Mouse (Mus musculus) spleen, postnatal 36 days (tissue): ENCODE measurements at regions not wholly inside any gene's neighbourhood (a gene's known extent, or its start where the extent isn't known, plus 50 kb on each side); places are given as distances from the start of the nearest gene placed in this dataset.

Experiments
- DNase-seq, 2 experiments: peaks; one replicate each; pipeline ENCODE4 v3.0.0; 2022; ENCODE audit warnings: low spot score in 2 of 2, mixed read lengths in 1 of 2

DNA sequence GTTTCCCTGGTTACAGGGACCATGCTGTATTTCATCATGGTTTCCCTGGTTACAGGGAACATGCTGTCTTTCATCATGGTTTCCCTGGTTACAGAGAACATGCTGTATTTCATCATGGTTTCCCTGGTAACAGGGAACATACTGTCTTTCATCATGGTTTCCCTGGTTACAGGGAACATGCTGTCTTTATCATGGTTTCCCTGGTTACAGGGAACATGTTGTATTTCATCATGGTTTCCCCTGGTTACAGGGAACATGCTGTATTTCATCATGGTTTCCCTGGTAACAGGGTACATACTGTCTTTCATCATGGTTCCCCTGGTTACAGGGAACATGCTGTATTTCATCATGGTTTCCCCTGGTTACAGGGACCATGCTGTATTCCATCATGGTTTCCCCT, 1579.5 kb downstream of the 4930444P10Rik start:
- no peak for DNase-seq

DNA sequence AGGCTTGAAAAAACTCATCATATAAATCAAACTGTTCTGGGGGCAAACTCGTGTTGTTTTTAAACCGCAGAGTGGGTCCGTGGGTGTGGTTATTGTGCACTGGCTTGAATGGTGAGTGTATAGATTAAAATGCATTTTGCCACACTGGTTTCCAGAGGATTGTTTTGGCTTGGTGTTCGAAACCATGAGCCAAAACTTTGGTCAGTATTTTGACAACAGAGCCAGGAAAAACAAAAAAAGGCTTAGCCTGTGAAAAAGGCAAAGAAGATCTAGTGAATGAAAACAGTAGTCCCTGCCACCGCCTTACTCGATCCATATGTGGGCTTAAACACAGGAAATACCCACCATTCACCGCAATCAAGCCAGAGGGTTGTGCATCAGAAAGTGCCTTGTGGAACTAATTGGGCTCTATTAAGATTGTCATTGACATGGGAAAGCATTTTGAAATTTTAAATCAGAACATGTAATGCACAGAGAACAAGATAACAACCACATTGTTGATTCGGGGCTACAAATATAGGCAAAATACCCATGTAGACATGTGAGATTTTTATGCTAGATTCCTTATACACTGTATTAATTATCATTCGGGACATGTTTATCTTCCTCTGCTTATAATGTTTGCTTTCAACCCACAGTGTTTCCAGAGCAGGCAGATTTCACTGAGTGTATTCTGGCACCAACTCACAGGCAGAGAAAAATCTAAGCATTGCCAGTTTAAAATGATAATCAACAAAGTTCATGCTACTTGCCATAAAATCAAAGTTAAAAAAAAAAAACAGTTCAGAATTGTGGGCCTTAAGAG, 1580.4 kb downstream of the 4930444P10Rik start:
- no peak for DNase-seq

GRCm38 (mm10) chr1:14506831-14507690, 1586.1 kb downstream of the 4930444P10Rik start:
- DNase-seq = no peak

GRCm38 (mm10) chr1:14506201-14506830, 1586.8 kb downstream of the 4930444P10Rik start:
- DNase-seq = no peak

DNA sequence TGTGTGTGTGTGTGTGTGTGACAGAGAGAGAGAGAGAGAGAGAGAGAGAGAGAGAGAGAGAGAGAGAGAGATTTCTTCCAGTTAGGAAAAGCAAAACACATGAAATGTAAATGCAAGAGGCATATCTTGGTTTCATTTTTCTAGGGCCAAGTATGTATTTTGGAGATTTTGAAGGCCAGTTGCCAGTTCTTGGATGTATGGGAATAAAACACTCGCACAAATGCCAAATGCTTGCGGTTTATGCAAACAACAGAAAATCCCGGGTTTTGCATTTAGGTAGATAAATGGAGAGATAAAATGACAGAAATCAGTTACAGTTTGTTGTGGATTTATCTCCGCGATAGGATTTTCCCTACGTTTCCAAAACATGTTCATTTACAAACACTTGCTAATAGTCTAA, 1587.4 kb downstream of the 4930444P10Rik start:
- DNase-seq = no peak

DNA sequence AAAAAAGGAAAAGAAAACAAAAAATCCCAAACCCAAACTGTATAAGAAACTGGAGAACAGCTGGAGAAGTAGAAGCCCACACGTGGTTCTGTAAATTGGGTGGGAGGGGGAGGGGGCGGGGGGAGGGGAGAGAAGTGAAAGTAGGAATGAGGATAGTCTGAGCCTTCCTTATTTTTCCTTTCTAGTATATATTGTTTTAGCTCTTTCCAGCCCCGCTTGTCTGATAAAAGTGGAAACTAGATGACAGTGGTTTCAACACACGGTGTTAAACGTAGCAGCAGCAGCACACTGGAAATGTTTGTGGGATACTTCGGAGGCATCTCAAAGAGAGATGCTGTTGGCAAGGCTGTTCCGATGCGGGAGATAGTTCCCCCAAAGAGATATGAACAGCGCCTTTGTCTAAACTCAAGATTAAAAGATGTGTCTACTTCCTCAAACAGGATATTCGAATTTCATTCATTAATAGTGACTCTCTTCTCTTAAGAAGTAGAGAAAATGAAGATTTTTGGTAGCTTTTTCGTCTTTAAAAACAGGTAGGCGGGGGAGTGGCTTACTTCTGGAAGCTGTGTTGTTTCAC, 1588.3 kb downstream of the 4930444P10Rik start:
- no peak for DNase-seq

DNA sequence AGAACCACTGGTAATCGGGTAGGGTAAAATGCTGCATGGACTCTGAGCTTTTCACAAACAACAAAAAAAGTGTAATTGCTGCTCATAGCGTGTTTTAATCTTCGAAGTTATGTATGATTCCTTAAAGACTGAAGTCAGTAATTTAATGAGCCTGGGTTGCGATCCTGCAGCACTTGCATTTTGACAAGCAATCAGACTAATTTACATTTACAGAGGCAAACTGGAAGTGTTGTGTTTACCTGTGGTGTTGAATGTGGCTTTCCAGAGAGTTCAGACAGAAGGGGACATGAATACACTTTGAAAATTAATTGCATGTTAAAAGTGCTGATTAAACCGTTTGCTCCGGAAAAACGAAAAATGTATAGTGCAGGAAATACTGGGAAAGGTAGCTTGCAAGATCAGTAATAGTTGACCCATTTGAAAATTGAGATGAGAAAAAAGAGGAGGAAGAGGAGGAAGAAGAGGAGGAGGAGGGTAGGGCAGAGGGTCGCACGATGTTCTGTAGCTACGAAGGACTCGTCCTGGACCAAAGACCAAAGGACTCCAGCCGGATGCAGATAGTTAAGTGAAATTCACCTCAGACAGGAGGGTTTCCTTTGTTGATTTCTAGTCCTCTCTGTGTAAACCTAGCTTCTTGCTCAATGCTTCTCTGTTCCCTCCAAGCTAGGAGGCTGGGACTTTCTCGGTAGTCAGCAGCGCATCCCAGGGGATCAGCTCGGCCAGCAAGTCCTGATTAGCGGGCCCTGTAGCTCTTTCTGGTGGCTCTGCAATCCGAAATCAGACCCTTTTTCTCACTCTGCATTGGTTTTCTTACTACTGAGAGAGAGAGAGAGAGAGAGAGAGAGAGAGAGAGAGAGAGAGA, 1589.0 kb downstream of the 4930444P10Rik start:
- DNase-seq = no peak

DNA sequence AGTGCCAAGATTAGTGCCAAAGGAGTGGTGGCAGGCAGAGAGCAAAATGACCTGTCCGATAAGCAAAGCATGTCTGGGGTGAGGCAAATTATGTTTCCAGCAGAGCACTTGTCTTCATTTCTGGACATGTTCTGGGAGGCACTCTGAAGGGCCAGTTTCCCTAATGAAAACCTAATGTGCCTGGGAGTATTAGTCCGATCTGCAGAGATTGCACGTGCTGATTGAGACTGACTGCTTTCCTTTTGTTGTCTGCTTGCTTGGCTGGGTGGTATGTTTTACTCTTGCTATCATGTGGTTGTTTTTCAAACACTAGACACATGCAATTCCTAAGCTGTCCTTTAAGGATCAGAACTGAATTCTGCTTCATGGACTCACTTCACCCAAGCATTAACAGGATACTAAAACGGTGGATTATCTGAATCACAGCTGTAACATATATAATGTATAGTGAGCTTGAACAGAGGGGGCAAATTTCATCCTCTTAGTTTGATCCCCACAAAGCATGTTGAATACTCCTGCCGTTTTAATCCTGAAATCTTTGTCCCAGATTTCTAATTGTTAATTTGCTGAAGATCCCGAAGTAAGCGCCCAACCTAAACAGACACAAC, 1589.8 kb downstream of the 4930444P10Rik start:
- DNase-seq = no peak

DNA sequence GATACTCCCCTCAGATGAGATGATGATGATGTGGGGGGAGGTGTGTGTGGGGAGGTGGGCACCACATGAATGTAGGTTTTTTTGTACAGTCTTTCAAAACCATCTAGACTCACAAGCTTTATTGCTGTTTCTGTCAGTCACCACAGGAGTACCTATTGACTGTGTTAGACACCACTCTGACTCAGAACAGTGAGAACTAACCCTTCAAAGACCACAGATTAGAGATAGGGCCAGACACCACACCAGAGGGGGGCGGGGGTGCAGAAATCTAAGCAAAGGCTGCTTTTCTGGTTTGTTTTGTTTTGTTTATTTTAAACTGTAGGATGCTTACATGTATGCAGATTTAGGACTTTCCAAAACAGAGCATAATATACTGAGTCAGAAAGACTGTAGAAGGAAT, 1594.0 kb downstream of the 4930444P10Rik start:
- DNase-seq = no peak

DNA sequence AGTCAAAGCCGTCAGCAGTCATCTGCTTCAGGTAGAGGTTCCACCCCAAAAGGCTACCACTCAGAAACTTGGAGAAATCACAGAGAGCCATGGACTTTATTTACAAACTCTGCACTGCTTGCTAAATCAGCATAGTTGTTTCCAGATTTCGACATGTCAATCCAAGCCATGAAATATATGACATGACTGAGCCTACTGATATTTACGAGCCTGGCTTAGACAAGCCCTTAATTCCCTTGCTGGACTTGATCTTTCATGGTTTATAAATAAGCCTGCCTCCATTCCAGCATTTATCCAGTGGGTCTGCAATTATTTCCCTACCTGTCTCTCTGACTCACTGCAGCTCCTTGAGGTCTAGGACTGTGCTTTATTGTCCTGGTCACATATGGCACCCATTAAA, 1603.1 kb downstream of the 4930444P10Rik start:
- DNase-seq = no peak

DNA sequence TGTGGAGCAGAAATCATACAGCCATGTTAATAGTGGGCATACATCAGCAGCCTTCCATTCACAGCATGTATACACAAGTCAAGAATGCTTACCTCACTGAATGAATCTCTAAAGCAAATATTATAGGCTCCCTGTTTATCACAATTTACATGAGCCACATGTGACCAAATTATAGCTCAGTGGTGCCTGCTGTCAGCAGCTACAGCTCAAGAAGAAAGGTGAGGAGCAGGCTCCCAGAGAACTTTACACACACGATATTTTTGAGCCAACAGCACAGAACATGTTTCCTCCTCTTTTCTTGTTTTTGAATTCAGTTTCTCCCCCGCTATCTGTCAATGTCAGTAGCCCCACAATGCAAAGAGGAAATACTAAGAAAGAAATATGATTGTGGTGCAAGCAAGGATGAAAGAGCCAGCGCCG, 1605.4 kb downstream of the 4930444P10Rik start:
- DNase-seq = no peak

- DNase-seq = no peak
These were observed 1607.4 kb downstream of the 4930444P10Rik start for GRCm38 (mm10) chr1:14485746-14486145.

- DNase-seq = no peak
These were observed 1608.8 kb downstream of the 4930444P10Rik start for GRCm38 (mm10) chr1:14484121-14484916.

GRCm38 (mm10) chr1:14472294-14472693, 1620.8 kb downstream of the 4930444P10Rik start:
- DNase-seq = no peak

GRCm38 (mm10) chr1:14471551-14471950, 1621.6 kb downstream of the 4930444P10Rik start:
- no peak for DNase-seq

- peak in 1 of 2 experiments; percentile 20 for DNase-seq
These were observed 1628.2 kb downstream of the 4930444P10Rik start for GRCm38 (mm10) chr1:14464788-14465482.

DNA sequence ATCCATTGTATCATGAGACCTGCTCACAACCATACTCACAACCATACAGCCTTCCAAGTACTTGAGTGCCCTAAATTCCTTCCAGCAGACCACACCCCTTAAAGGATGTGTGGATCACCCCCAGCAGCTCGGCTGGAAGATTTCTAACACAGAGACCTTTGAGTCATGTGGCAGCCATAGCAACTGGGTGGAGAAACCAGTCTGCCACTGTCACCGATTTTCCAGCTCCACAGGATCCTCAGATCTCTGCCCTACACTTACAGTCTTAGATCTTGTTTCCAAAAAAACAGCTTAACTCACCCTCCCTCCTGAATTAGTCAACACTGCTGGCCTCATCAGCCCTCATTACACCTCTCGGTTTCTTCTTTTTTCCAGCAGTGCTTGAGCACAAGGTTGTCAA, 1630.6 kb downstream of the 4930444P10Rik start:
- no peak for DNase-seq

DNA sequence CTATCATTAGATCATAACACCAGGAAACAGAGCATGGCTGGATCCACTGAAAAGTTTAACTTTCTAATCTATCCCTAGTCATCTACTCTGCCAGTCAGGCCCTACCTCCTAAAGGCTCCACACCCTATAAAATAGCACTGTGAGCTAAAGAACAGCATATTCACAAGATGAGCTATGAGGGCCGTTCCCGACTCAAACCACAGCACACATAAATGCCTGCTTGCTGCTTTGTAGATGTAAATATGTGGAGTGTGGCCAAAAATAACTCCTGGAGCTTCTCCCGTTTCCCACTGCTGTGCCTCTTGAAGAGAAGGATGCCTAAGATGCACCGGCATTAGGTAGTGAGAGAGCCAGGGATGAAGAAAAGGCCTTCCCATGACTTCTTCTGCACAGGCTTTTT, 1632.3 kb downstream of the 4930444P10Rik start:
- DNase-seq = no peak

DNA sequence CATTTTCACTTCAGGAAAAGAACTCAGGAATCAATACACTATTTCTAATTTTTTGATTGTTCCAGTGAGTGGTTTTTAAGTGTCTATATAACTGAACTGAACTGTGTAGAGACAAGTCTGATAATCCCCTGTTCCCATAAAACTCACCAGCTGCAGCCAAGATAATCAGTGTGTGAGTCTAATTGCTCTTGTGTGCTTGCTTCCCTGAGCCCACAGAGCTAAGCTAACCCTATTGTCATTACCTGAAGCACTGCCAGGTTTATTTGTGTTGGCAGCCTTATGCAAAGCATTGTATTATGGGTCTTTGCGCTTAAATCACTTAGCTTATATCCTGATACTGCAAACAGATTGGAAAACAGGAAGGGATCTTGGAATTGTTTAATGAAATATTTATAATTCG, 1663.8 kb downstream of the 4930444P10Rik start:
- no peak for DNase-seq
